Mouse (Mus musculus): Measurements from ENCODE around the gene Spsb4. TPM values are rescaled to one million over a fixed set of nuclear protein-coding genes. Genes with fewer than 3 reads are reported as not detected.

The Spsb4 gene
- polyA plus RNA-seq (2017; shearing (Covaris generic)): not detected

DNA sequence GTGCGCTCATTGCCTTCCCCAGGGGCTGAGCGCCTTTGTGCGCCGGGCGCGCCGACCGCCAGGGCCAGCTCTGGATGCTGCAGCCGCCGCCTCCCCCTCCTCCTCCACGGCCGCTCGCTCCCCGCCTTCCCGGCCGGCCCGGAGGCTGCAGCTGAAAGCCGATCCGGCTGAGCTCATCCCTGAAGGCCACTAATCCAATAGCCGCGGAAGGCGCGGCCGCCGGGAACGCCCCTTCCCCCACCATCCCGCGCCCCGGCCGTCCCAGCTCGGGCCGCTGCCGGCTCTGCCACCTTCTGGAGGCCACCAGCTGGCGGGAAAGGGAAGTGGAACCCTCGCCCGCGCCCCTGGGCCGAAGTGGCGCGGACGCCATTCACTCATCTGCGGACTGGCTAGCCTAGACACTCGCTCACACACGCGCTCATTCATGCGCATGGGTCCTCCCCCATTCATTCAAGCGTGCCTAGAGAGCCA lies at the start of gene Spsb4:
TSS of gene Spsb4 (minus strand) at position 167 of the 471 bp plus-strand sequence.

Other genes with a start within 250 kb of the Spsb4 start
- gene Pxylp1, start 126.2 kb downstream of the Spsb4 start, polyA plus RNA-seq (2017; shearing (Covaris generic)): 10.8 TPM
- 83.6 TPM for gene Slc25a36, start 92.3 kb upstream of the Spsb4 start, polyA plus RNA-seq (2017; shearing (Covaris generic))

Measured in inflammation-experienced regulatory T-cells, adult 16 weeks (primary cell).